Mouse (Mus musculus) liver, embryonic 14.5 days (tissue): ENCODE data around the gene Tmem161b. TPM values are rescaled to one million over a fixed set of nuclear protein-coding genes. Genes with fewer than 3 reads are reported as not detected.
"Not testable (repeated sequence)": the region's sequence is repeated elsewhere in the genome, so short reads cannot be mapped to it uniquely, and the experiment has no call there.

ENCODE experiments used
- ATAC-seq: fragments of 200-750 bp; cut with Nextera tagmentation; 2 replicates; pipeline ENCODE4 v1.8.0; 2017; ENCODE audit warnings: moderate number of reproducible peaks, mild to moderate bottlenecking, moderate library complexity; ENCODE audit not compliant: insufficient read depth
- DNase-seq, 3 experiments: peaks; one replicate each; pipeline ENCODE4 v3.0.0-alpha.2; 2012 to 2013; ENCODE audit warnings: low read depth in 3 of 3, low spot score in 3 of 3
- H3K27ac ChIP-seq: fragments of 300-500 bp; sonication (generic); 2 replicates; pipeline ENCODE4 v1.5.1; 2014; ENCODE audit warnings: moderate library complexity, mild to moderate bottlenecking, control low read depth, inconsistent platforms
- H3K27me3 ChIP-seq: fragments of 300-500 bp; sonication (generic); 2 replicates; pipeline ENCODE4 v1.6.1; 2014; ENCODE audit warnings: mild to moderate bottlenecking, low read length, moderate library complexity; ENCODE audit not compliant: control insufficient read depth, insufficient read depth
- H3K36me3 ChIP-seq: fragments of 300-500 bp; sonication (generic); replicated peaks from 2 replicates; pipeline ENCODE4 v1.6.1; 2014; ENCODE audit warnings: low read depth; ENCODE audit not compliant: control insufficient read depth, insufficient read depth
- H3K4me1 ChIP-seq, 2 experiments: fragments of 200-500 bp in 1 of 2; fragments of 300-500 bp in 1 of 2; sonication (generic) in 1 of 2; replicated peaks; 2 replicates each; pipeline ENCODE4 v1.6.1; 2012 to 2014; ENCODE audit warnings: antibody characterized with exemption in 1 of 2, inconsistent platforms in 1 of 2, low read length in 1 of 2; ENCODE audit not compliant: control insufficient read depth in 2 of 2, insufficient read depth in 2 of 2
- H3K4me2 ChIP-seq: fragments of 300-500 bp; sonication (generic); 2 replicates; pipeline ENCODE4 v1.6.1; 2014; ENCODE audit warnings: low read depth, mild to moderate bottlenecking, control low read depth, moderate library complexity
- H3K4me3 ChIP-seq, 2 experiments: fragments of 200-500 bp in 1 of 2; fragments of 300-500 bp in 1 of 2; sonication (generic) in 1 of 2; 2 replicates each; pipeline ENCODE4 v1.5.1; 2012 to 2014; ENCODE audit warnings: low read depth in 2 of 2, low read length in 2 of 2, mild to moderate bottlenecking in 2 of 2, control low read depth in 1 of 2, inconsistent platforms in 1 of 2, moderate library complexity in 1 of 2; ENCODE audit not compliant: insufficient read depth in 1 of 2
- H3K9ac ChIP-seq: fragments of 300-500 bp; sonication (generic); replicated peaks from 2 replicates; pipeline ENCODE4 v1.6.1; 2014; ENCODE audit warnings: mild to moderate bottlenecking, control low read depth, moderate library complexity
- H3K9me3 ChIP-seq: fragments of 300-500 bp; sonication (generic); 2 replicates; pipeline ENCODE4 v1.6.1; 2016; ENCODE audit warnings: low read length, mixed read lengths; ENCODE audit not compliant: control insufficient read depth
- CTCF ChIP-seq: IDR thresholded peaks from 2 replicates; pipeline ENCODE4 v1.5.1; 2016; ENCODE audit warnings: antibody characterized with exemption, low read depth, control low read depth
- EP300 ChIP-seq: IDR thresholded peaks from 2 replicates; pipeline ENCODE4 v1.6.1; 2016; ENCODE audit warnings: antibody characterized with exemption, low read depth
- WGBS: fragments of 180-500 bp; shearing (Covaris S2); extraction: QIAGEN DNeasy Blood & Tissue Kit; methylation state at CpG from one replicate; pipeline ENCODE4 v1.1.7; 2014; ENCODE audit not compliant: insufficient replicate concordance; 5-methylcytosine and 5-hydroxymethylcytosine counted together
- polyA plus RNA-seq, 2 experiments: library from polyadenylated mRNA; depleted of rRNA in 1 of 2; stranded (reverse) in 1 of 2; unstranded in 1 of 2; fragments of >200 nt; fragmentation: Nextera tagmentation in 1 of 2; extraction: Ambion mirVana in 1 of 2; gene quantifications; 2 replicates each; pipeline versions ENCODE4 v1.2.1 to v1.2.3; 2012 to 2014

Tmem161b gene
- polyA plus RNA-seq, 2 experiments, result 5.0 to 6.6 TPM

- no peaks in the 10 kb centered on the region for H3K27me3 ChIP-seq
- no peak overlapping the region for H3K9ac ChIP-seq
- DNase-seq, result no peak
- WGBS, result 89% methylated on average over 1 of the region's 1 CpGs
- H3K4me1 ChIP-seq, result no peaks in the 10 kb centered on the region
- TF ChIP-seq EP300 (no peak), CTCF (no peak)
- H3K27ac ChIP-seq, result no peak overlapping the region
- no peak for ATAC-seq
- H3K36me3 ChIP-seq, result no peaks in the 10 kb centered on the region
- no peaks in the 10 kb centered on the region for H3K9me3 ChIP-seq
- H3K4me2 ChIP-seq, result no peak overlapping the region
- H3K4me3 ChIP-seq, result no peak overlapping the region
Measured at GRCm38 (mm10) chr13:84255047-84255446, 33.0 kb downstream of the Tmem161b start.

- not testable (repeated sequence) for H3K4me2 ChIP-seq, H3K9me3 ChIP-seq, H3K4me3 ChIP-seq, H3K4me1 ChIP-seq, H3K27ac ChIP-seq, H3K27me3 ChIP-seq, H3K9ac ChIP-seq, H3K36me3 ChIP-seq, ATAC-seq, DNase-seq
- 45% methylated on average over 1 of the region's 1 CpGs for WGBS
Measured at GRCm38 (mm10) chr13:84264418-84264817, 42.3 kb downstream of the Tmem161b start.

- no peaks in the 10 kb centered on the region for H3K27me3 ChIP-seq
- H3K27ac ChIP-seq, result no peak overlapping the region
- no peak overlapping the region for H3K4me3 ChIP-seq
- 64% methylated on average over 5 of the region's 5 CpGs for WGBS
- H3K4me1 ChIP-seq, result no peaks in the 10 kb centered on the region
- H3K9ac ChIP-seq, result no peak overlapping the region
- DNase-seq (no peak), ATAC-seq (no peak)
- H3K9me3 ChIP-seq, result no peaks in the 10 kb centered on the region
- no peak for TF ChIP-seq EP300
- TF ChIP-seq CTCF, result no peak
- no peaks in the 10 kb centered on the region for H3K36me3 ChIP-seq
- H3K4me2 ChIP-seq, result no peak overlapping the region
Measured at GRCm38 (mm10) chr13:84276246-84276645, 54.1 kb downstream of the Tmem161b start.

GRCm38 (mm10) chr13:84280352-84280751 lies 58.3 kb downstream of the Tmem161b start:
- no peak overlapping the region for H3K27ac ChIP-seq
- WGBS, result 74% methylated on average over 4 of the region's 4 CpGs
- no peak for ATAC-seq

GRCm38 (mm10) chr13:84282966-84283365 lies 60.9 kb downstream of the Tmem161b start:
- Histone ChIP-seq H3K4me1 (no peaks in the 10 kb centered on the region), H3K4me2 (no peak overlapping the region), H3K27me3 (no peaks in the 10 kb centered on the region), H3K36me3 (peaks cover 3% of the 10 kb centered on the region; the same call in 1 of the 2 replicates), H3K4me3 (no peak overlapping the region), H3K9ac (no peak overlapping the region), H3K27ac (no peak overlapping the region), H3K9me3 (no peaks in the 10 kb centered on the region)
- TF ChIP-seq CTCF (no peak), EP300 (no peak)
- DNase-seq (no peak), ATAC-seq (no peak)

More at GRCm38 (mm10) chr13:84280352-84280751, 58.3 kb downstream of the Tmem161b start:
- Histone ChIP-seq H3K4me3 (no peak overlapping the region), H3K9me3 (no peaks in the 10 kb centered on the region), H3K4me1 (no peaks in the 10 kb centered on the region), H3K27me3 (no peaks in the 10 kb centered on the region), H3K36me3 (no peaks in the 10 kb centered on the region; the same call in 1 of the 2 replicates), H3K9ac (no peak overlapping the region), H3K4me2 (no peak overlapping the region)
- DNase-seq, result no peak
- no peak for TF ChIP-seq EP300
- TF ChIP-seq CTCF, result no peak
